Mouse (Mus musculus) cerebellum, postnatal 25 days (tissue): Measurements from ENCODE around the gene Spocd1.

Experiments
- DNase-seq, 2 experiments: peaks; one replicate each; pipeline ENCODE4 v3.0.0; 2021; ENCODE audit warnings: mixed read lengths in 2 of 2

Spocd1 gene

DNA sequence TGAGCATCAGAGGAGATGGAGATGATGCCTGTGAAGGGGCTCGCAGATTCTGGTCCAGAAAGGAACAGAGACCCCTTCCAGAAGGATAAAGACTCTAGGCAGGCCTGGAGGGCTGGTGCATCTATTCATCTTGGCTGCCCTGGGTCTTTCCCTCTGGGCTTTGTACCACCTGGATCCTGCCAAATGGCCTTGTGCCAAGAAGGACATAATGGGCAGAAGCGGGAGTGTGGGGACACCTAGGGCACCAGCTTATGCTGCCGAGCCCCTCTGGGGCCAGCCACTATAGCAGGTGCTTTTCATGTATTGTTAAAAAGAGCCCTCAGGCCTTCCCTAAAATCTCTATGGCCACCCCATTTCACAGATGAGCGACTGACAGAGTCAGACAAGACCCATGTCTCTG, 49.2 kb downstream of the Spocd1 start:
- peak; percentile 53 to 71 for DNase-seq

DNA sequence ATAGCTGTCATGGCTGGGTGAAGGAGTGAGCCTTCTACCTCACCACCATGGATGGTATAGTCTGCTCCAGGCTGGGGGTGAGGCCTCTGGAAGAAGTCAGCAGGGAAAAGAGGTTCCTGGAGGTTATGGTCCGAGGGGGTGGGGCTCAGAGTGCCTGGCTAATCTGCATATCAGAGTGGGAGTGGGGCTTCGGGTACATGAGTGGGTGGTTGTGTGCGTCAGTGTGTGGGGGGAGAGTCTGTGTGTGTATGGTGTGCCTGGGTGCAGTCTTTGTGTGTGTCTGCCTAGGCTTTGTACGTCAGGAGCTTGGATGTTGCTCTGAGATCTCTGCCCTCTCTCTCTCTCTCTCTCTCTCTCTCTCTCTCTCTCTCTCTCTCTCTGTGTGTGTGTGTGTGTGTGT, 49.9 kb downstream of the Spocd1 start:
- DNase-seq, result no peak

DNA sequence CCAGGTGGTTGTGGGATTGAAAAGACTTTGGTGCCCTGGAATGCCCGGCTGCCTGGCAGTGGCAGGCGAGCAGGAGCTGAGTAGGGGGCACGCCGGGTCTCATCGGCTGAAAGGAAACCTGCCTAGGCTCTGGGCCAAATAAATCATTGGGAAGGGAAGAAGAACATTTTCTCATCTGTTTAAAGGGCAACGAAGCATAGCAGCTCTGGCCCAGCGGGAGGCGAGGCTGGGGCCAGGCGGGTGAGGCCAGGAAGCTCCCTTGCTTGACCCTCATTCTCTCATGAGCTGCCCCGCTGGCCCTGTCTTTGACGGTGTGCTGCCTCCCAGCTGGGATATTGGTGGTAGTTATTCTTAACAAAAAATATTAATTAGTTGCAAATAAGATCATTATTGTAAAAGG, 52.6 kb downstream of the Spocd1 start:
- no peak for DNase-seq

DNA sequence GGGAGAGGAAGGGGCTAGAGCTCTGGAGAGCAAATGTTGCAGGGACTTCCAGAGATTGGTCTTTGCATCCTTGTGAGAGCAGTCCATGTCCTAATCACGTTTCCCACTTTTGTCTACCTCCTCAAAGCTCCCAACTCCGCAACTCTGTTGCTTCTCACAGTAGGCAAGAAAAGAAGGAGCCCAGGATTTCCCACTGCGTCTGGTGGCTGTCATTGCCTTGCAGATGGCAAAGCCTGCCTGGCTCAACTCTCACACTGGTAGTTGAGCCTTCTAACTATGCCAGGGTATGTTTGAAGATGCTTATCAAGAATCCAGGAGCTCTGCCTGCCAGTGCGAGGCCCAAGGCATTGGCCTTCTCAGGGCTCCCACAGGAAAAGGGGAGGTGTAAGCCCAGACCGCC, 54.0 kb downstream of the Spocd1 start:
- no peak for DNase-seq

DNA sequence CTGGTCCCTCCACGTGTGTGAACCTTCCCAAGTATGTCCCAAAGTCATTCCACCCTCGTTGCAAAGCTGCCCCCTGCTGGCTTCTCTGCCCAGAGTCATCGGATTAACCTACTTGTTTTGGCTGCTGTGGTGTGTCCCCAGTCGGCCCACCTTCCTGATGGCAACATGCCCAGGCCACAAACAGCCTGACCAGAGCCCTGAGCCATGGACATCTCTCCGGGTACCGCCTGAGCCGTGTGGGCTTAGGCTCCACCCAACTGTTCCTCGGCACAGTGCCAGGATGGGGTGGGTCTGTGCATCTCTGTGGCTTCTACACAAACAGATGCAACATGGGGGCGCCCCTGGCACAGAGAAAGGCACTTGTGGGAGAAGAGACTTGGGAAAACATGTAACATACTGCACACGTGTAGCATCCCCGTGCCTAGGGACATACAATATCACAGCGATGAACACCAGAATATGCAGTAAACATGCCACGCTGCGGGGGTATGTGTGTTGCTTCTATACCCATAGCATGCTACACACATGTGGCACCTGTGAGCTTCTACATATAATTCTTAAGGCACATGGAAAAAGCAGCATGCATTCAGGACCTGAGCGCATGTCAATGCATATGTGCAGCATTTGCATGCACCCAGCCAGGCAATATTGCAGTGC, 54.8 kb downstream of the Spocd1 start:
- peak; percentile 82 to 89 for DNase-seq

DNA sequence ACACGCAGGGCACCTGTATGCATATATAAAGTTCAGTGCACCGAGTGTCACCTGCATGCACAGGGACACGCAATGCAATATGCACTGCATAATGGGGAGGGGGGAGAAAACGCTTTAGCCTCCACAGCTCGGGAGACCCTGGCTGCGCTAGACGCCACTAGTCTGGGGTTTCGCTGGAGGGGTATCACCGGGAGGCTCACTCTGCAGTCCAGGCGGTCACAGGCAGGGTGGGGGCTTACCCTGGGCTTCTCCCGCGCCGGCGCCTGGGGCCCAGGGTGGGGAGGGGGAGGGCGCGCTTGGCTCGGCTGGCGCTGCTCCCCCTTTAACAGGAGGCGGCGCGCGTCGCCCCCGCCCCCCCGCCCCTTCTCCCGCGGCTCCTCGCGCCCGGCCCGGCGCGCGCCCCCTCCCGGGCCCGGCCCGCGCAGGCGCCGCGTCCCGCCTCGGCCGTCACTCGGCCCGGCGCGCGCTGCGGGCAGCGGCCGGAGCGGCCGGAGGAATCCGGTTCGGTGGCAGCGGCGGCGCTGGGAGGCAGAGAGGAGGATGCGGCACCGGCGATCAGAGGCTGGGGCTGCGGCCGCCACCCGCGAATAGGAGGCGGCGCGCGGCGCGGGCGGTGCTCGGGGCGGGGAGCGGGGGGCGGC, 55.5 kb downstream of the Spocd1 start, which contains the start of gene Adgrb2:
Gene Adgrb2, plus strand, starts transcription at position 450 of the 641 bp plus-strand sequence.
- DNase-seq, result peak; percentile 74 to 79

DNA sequence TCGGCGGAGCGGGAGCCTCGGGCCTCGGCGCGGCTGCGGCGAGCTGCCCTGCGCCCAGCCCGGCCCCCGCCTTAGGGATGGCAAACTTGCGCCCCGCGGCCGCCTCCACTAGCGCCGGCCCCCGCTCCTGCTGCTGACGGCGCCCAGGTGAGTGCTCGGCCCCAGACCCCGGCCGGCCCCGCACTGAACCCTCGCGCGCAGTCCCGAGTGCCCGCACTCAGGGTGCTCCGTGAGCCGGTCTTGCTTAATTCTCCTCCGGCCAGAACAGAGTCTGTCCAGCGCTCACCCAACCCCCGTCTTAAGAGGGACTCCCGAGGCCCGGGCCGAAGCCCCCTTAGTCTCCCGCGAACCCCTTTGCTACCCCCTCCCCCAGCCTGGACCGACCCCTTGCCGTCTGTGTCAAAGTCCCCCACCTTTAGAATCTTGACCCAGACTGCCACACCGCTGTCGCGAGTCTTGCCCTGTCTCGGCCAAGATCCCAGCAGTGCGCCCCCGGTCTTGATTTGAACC, 56.2 kb downstream of the Spocd1 start:
- DNase-seq, result peak; percentile 66 to 68

DNA sequence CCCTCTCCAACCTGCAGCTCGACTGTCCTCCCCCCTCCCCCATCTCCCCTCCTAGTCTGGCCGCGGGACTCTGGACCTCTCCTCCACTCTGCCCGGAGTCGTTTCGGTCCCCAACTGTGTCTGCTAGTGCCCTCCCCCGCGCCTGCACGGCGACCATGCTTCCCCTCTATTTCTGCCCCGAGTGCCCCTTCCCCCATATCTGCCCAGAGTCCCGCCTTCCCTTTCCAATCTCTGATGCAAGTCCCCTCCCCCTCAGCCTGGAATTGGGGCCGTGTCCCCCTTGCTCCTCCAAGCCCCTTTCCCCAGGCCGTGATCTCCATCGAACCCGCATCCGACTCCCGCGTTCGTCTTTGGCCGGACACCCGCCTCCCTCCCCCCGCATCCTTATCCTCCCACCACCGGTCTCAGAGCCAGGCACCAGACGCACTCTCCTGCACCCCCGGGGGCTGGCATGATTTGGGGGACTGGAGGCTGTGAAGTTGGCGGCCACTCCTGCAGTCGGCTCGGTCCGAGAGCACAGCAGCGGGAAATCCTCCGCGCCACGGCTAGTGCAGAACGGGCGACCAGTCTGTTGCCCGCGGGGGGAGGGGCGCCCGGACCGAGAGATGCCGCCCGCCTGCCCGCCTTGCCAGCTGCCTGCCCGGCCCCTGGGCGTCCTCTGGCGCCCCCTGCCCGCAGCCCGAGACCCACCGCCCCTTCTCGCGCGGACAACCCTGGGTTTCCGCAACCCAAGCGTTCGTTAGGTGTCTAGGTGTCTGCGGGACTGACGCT, 56.8 kb downstream of the Spocd1 start:
- peak; percentile 86 to 92 for DNase-seq

DNA sequence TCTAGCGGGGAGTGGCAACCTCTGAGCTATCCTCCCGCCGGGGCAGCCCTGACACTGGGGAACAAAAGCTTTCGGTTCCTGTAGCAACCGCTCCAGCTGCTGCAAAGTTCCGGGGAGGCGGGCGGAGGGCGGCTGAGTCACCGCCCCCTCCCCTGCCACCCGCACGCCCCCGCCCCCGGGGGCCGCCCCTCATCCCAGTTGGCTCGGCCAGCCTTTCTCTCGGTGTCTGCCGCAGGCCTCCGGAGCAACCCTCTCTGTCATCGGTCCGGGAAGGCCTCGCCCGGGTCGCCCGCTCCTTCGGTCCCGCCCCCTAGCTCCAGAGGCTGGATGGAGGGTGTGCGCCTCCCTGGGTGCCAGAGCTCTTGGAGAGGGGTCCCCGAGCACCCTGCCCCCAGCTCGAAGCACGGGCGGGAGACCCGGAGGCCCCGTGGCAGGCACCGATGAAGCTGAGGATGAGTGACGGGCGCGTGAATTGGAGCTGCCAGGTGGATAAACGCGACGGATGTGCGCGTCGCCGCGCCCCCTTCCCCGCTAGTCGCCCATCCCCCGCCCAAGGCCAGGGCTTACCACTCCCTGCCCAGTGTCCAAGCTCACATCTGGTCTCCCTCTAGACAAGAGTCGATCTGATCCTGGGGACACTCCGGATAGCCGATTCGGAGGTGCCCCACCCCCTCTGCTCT, 58.9 kb downstream of the Spocd1 start:
- peak in 1 of 2 experiments; percentile 50 for DNase-seq

DNA sequence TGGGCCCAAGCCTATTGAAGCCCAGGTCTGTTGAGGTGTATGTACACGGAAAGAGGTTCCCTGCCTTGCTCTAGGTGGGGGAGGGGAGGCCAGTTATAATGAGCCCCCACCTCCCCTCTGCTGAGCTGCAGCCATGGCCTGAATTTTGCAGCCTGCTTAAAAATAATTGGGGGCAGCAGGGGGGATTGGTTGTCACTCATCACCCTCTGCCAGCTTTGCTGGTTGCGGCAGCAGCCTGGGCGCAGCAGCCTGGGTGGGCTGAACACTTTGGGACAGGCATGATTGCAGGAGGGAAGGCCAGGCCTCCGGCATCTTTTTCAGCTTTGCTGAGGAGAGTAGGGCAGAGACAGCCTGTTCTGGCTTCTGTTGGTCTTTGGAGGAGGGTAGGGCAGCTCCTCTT, 60.9 kb downstream of the Spocd1 start:
- DNase-seq, result no peak

DNA sequence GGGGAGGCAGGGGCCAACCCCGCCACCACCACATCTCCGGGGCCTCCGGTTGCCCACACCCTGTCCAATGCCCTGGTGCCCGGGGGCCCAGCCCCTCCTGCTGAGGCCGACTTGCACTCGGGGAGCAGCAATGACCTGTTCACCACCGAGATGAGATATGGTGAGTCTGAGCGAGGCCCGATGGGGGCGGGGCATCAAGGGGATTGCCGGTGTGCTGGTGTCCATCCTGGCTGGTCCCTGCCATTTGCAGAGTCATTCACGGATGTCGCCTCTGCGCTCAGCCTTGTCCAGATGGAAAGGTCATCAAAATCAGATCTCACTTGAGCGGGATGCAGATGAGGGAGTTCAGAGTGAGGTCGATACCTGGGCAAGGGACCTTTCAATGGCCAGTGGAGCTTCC, 63.7 kb downstream of the Spocd1 start:
- peak in 1 of 2 experiments; percentile 49 for DNase-seq

DNA sequence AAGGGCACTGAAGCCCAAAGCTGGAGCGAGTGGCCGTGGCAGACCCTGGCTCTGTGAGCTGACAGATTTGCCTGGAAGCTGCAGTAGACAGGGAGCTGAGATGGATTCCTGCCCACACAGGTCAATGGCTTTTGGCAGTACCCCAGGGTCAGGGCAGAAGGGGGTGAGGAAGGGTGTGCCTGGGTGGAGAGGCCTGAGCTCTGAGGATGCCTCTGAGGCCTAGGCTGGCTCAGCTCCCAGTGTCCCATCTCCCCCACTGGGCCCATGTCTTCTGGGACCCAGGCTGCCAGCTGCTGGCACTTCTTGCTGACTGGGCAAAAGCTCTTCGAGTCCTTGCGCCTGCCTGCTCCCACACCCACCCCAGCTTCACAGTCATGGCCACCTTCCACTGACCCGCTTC, 64.2 kb downstream of the Spocd1 start:
- DNase-seq, result peak; percentile 62 to 67

DNA sequence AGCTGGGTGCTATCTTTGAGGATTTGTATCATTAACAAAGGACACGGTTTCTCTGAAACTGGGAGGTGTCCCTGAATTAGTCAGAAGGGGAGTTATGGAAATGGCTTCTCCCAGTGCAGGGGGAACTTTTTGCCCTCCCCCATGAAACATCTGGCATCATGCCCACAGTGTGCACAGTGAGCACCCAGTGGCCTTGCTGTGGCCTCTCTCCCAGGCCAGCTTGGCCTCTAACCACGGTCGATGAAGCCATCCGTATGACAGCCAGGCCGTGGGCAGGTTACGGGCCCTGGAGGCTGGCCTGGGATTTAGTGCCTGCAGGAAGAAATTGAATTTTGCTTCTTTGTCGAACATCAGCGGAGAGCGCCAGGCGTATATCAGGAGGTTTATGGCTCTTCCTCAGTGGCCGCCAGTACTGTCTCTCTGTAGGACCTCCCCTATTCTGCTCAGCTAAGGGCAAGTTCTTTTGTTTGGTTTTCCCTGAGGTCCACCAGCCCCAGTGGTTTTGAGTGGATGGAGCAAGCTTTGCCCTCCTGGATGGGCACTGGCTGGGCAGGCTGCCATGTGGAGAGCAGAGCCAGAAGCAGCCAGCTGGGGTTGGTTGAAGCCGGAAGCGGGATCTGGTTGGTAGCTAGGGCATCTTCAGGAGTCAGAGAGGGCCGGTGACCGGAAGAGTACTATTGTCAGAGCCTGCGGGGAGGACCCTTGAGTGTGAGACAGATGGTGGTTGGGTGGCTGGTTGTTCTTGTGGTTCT, 65.1 kb downstream of the Spocd1 start:
- peak in 1 of 2 experiments; percentile 68 for DNase-seq

DNA sequence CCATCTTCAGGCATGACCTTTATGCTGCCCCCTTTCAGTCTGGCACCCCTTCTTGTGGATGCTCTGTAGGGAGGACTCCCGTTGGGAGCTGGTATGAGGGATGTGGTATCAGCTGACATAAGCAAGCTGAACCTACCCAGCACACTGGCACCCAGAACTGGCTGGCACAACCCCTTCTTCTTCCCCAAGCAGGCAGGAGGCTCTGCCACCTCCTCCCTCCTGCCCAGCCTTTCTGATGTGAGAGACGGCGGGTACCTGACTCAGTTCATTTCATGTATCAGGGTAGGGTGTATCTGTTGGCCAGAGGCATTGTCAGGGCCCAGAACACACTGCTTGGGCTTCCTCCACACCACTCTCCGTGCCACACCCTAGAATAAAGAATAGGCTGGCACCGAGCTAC, 65.7 kb downstream of the Spocd1 start:
- DNase-seq, result no peak

DNA sequence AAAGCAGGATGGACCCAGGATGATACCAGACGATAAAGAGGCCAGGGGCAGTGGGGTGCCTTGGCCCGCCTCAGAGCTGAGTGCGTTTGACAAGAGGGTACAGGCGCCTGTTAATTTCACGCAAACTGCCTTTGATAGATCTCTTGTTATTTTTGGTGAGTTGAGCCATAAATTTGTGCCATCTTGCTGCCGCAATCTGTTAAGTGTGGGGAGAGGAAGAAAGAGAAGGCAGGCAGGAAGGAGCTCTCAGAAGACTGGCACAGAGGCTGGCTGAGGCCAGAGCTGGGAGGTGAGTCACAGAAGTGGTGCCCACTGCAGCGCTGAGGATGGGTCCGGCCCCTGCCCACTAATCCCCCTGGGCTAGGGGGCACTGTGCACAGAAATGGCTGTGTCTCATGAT, 66.2 kb downstream of the Spocd1 start:
- DNase-seq, result no peak

DNA sequence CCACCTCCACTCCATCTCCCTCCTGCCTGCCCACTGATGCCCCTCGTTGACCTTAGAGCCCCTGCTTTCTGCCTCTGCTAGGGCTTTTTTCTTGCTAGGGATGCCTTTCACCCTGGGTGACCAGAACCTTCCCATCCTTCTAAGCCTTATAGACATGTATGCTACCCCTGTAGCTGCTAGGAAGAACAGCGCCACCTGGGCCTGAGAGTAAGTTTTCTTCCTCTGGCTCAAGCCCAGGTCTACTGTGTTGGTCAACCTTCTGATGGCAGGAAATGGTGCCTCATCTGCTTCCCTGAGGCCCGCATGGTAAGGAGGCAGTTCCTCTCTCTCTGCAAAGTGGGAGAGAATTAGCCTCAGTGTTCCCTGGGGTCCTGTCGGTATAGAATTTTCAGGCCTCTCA, 67.0 kb downstream of the Spocd1 start:
- no peak for DNase-seq

DNA sequence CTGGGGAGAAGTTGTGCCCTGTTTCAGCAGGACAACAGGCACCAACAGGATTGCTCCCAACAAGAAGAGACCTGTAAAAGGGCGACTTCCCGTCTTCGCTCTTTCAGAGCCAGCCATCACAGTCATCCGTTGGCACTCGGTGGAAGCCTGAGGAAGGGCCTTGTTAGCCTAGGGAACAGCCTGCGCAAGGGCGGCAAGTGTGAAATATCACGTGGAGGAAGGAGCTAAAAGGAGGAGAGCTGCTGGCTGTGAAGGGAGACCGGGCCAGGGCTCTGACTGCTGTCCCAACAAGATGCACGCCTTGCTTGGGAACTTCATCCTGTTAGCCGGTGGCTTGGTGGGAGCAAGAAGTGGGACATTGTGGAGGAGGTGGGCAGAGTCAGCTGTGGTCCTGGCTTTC, 69.1 kb downstream of the Spocd1 start:
- DNase-seq, result peak; percentile 48 to 61

DNA sequence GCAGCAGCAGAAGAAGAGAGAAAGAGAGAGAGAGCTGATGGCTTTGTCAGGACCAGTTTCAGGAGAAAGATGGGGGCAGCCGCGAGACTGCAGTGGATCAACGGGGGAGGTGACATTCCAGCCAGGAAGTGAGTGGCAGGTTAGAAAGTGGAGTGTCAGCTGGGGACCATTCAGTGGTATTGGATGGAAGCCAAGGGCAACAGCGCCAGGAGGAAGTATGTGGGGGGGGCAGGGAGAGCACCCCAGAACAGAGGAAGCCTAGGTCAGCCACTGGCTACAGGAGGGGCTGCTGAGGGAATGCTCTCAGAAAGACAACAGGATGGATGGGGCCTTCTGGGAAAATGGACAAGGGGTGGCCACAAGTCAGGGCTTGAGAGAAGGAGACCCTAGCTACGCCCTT, 72.7 kb downstream of the Spocd1 start:
- no peak for DNase-seq

DNA sequence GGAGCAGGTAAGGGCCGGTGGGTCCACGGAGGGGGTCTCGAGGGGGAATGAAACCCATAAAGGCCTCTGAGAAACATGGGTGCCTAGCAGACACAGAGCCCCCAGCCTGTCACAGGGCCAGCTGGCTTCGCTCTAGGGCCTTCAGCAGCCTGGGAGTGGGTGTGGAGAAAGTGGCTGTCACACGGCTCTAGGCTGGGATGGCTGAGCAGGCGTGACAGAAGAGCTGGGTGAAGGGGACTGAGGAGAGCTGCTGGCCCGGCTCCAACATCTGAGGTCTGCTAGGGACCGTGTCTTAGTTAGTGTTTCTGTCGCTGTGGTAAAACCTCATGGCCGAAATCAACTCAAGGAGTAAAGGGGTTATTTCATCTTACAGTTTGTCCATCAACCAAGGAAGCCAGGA, 73.1 kb downstream of the Spocd1 start:
- DNase-seq, result no peak

DNA sequence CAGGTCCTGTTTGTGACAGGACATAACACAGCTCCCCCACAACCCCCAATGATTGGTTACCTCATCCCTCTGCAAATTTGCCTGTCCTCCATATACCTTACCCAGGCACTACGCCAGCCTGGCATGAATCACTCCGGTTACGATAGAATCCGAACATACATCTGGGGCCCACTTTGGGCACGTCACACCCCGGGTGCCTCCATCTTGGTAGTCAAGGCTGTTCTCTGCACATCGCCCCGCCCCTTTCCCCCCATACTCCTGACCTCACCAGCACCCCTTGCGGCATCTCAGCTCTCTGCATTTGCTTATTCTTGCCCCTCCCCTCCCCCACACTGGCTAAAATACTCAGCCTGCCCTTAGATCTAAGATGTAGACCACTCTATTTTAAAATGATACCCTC, 76.5 kb downstream of the Spocd1 start:
- peak in 1 of 2 experiments; percentile 49 for DNase-seq

DNA sequence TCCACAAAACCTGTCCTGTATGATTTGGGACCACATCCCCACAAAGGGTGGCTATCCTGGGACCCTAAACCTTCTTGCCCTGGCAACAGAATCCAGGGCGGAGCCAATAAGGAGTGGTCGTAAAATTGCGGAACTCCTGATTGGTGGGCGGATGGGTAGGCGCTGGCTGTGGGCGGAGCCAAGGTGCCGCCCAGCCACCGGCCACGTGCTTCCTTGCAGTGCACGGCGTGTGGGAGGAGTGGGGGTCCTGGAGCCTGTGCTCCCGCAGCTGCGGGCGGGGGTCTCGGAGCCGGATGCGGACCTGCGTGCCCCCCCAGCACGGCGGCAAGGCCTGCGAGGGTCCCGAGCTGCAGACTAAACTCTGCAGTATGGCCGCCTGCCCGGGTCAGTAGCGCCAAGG, 77.5 kb downstream of the Spocd1 start:
- DNase-seq, result no peak
